Comparison of ENCODE assay signal across 8 mouse cellular contexts in the genomic region with DNA sequence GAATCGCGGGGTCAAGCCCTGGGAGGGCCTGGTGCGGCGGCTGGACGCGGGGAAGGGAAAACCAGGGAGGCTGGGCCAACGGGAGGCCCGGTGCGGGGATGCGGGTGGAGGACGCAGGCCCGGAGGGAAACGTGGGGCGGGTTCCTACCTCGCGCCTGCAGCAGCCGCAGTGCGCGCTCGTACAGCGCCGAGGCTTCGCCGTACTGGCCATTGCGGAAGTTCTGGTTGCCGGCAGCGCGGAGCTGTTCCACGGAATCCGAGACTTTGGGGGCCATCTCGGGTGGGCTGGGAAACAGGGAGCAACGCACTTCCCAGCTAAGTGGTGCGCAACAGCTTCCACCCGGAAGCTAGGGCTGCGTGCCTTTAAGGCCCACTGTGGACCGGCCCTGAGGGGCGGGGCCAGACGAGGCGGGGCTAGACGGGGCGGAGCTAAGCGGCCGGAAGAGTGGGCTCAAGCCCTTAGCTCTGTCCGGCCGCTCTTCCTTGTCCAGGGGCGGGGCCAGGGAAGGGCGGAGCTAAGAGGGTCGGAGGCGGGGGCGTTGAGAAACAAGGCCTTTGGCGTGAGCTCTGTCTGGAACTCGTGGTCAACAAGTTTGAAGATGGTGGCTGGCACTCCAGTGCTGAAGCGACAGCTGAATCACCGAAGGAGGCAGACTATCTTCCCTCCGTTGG. TPM values are rescaled to one million over a fixed set of nuclear protein-coding genes. Genes with fewer than 3 reads are reported as not detected.
A peak's percentile ranks its signal among the peaks of the same experiment; 100 is the strongest.
DNase-seq lines count a peak whose midpoint lies in the region; ATAC-seq and TF ChIP-seq lines count a peak whose summit lies in the region.

A gene (minus strand): TSS at position 405 of the 672 bp plus-strand sequence.

- peak; percentile 97 for ATAC-seq in heart, embryonic 12.5 days (ENCODE audit: insufficient number of reproducible peaks, low FRiP score)
- ATAC-seq in kidney, postnatal 0 days (replicated peaks; ENCODE audit: low FRiP score, low read depth) = peak; percentile 96
- peak; percentile 94 for ATAC-seq in liver, embryonic 11.5 days (replicated peaks; ENCODE audit: low FRiP score)
- ATAC-seq in stomach, embryonic 14.5 days (ENCODE audit: insufficient number of reproducible peaks, insufficient read depth, low FRiP score, low read depth) = peak; percentile 97

- 1% methylated on average over 55 of the region's 55 CpGs for WGBS in heart, embryonic 12.5 days
- WGBS in kidney, postnatal 0 days = under 1% methylated on average over 55 of the region's 55 CpGs
- WGBS in liver, embryonic 11.5 days = 1% methylated on average over 54 of the region's 55 CpGs
- WGBS in stomach, embryonic 14.5 days = 1% methylated on average over 55 of the region's 55 CpGs

- H3ac ChIP-seq in C2C12 (ENCODE audit: control insufficient read depth, insufficient read length, low read depth) = peak within 1 kb of the TSS; percentile 92

- peak; percentile 16; the same call in 1 of the 2 replicates for TF ChIP-seq POLR2A in brain, embryonic 14.5 days (IDR thresholded peaks at IDR 0.05; ENCODE audit: borderline replicate concordance, extremely low read depth, insufficient read depth, insufficient read length, poor library complexity, severe bottlenecking)

- peaks cover 56% of the 10 kb centered on the region for H3K4me1 ChIP-seq in erythroblast, embryonic 14.5 days (ENCODE audit: control insufficient read depth)
- peaks cover 30% of the 10 kb centered on the region for H3K4me1 ChIP-seq in heart, embryonic 12.5 days (replicated peaks)
- peaks cover 13% of the 10 kb centered on the region for H3K4me1 ChIP-seq in kidney, postnatal 0 days (replicated peaks; ENCODE audit: insufficient read depth, low read length)
- H3K4me1 ChIP-seq in liver, embryonic 11.5 days (replicated peaks; ENCODE audit: control insufficient read depth, insufficient read depth, low read length) = peaks cover 13% of the 10 kb centered on the region
- H3K4me1 ChIP-seq in stomach, embryonic 14.5 days (ENCODE audit: control insufficient read depth, insufficient read depth, low read length) = peaks cover 15% of the 10 kb centered on the region

- peak within 1 kb of the TSS; percentile 91 for H3K9ac ChIP-seq in heart, embryonic 12.5 days
- H3K9ac ChIP-seq in kidney, postnatal 0 days (ENCODE audit: low read depth, low read length) = peak within 1 kb of the TSS; percentile 95
- H3K9ac ChIP-seq in liver, embryonic 11.5 days (ENCODE audit: low read depth, low read length) = peak within 1 kb of the TSS; percentile 87
- peak within 1 kb of the TSS; percentile 62 for H3K9ac ChIP-seq in stomach, embryonic 14.5 days (replicated peaks; ENCODE audit: low read depth, low read length)

- H3K4me3 ChIP-seq in C2C12 (ENCODE audit: insufficient read depth, poor library complexity, severe bottlenecking) = peak within 1 kb of the TSS; percentile 79
- H3K4me3 ChIP-seq in erythroblast, embryonic 14.5 days (replicated peaks) = peak within 1 kb of the TSS; percentile 95
- peak within 1 kb of the TSS; percentile 93 for H3K4me3 ChIP-seq in heart, embryonic 12.5 days
- peak within 1 kb of the TSS; percentile 93 for H3K4me3 ChIP-seq in kidney, postnatal 0 days (replicated peaks; ENCODE audit: low read depth, low read length)
- H3K4me3 ChIP-seq in liver, embryonic 11.5 days (ENCODE audit: low read depth, low read length) = peak within 1 kb of the TSS; percentile 98
- H3K4me3 ChIP-seq in stomach, embryonic 14.5 days (ENCODE audit: low read depth, low read length) = peak within 1 kb of the TSS; percentile 98

- H3K4me2 ChIP-seq in heart, embryonic 12.5 days = peak within 1 kb of the TSS; percentile 78
- peak within 1 kb of the TSS; percentile 94 for H3K4me2 ChIP-seq in kidney, postnatal 0 days (ENCODE audit: low read length)
- H3K4me2 ChIP-seq in liver, embryonic 11.5 days = peak within 1 kb of the TSS; percentile 93
- H3K4me2 ChIP-seq in stomach, embryonic 14.5 days (replicated peaks; ENCODE audit: low read depth, low read length) = peak within 1 kb of the TSS; percentile 86

- H3K36me3 ChIP-seq in C2C12 (ENCODE audit: control insufficient read depth, insufficient read depth) = peaks cover 19% of the 10 kb centered on the region
- peaks cover 11% of the 10 kb centered on the region for H3K36me3 ChIP-seq in erythroblast, embryonic 14.5 days (ENCODE audit: control insufficient read depth)
- H3K36me3 ChIP-seq in heart, embryonic 12.5 days = peaks cover 11% of the 10 kb centered on the region
- H3K36me3 ChIP-seq in kidney, postnatal 0 days (ENCODE audit: insufficient read depth, low read length) = peaks cover 6% of the 10 kb centered on the region; the same call in 1 of the 2 replicates
- H3K36me3 ChIP-seq in liver, embryonic 11.5 days (ENCODE audit: control insufficient read depth, insufficient read depth, low read length) = no peaks in the 10 kb centered on the region
- H3K36me3 ChIP-seq in stomach, embryonic 14.5 days (ENCODE audit: control insufficient read depth, insufficient read depth, low read length) = peaks cover 10% of the 10 kb centered on the region

- no peaks in the 10 kb centered on the region for H3K27me3 ChIP-seq in C2C12 (ENCODE audit: control insufficient read depth, insufficient read depth, insufficient read length)
- no peaks in the 10 kb centered on the region for H3K27me3 ChIP-seq in erythroblast, embryonic 14.5 days (ENCODE audit: control insufficient read depth)
- no peaks in the 10 kb centered on the region for H3K27me3 ChIP-seq in heart, embryonic 12.5 days (replicated peaks)
- H3K27me3 ChIP-seq in kidney, postnatal 0 days (ENCODE audit: insufficient read depth, low read length) = no peaks in the 10 kb centered on the region
- H3K27me3 ChIP-seq in liver, embryonic 11.5 days (replicated peaks; ENCODE audit: control insufficient read depth, insufficient read depth, low read length) = no peaks in the 10 kb centered on the region
- no peaks in the 10 kb centered on the region for H3K27me3 ChIP-seq in stomach, embryonic 14.5 days (ENCODE audit: control insufficient read depth, insufficient read depth, low read length)

- H3K79me3 ChIP-seq in C2C12 (ENCODE audit: low read depth) = peaks cover 44% of the 10 kb centered on the region

- H3K79me2 ChIP-seq in C2C12 (ENCODE audit: control insufficient read depth, insufficient read depth) = peaks cover 70% of the 10 kb centered on the region

- DNase-seq in brain, embryonic 14.5 days (ENCODE audit: low read depth) = peak; percentile 97
- DNase-seq in kidney, postnatal 0 days (ENCODE audit: low spot score) = peak; percentile 98
- peak; percentile 99 for DNase-seq in liver, embryonic 11.5 days (ENCODE audit: low spot score)
- peak; percentile 89 for DNase-seq in naive thymus-derived CD4-positive, alpha-beta T cell, adult 2 months (ENCODE audit: low read depth)

- H3K27ac ChIP-seq in heart, embryonic 12.5 days (ENCODE audit: poor library complexity, severe bottlenecking) = peak within 1 kb of the TSS; percentile 75
- H3K27ac ChIP-seq in kidney, postnatal 0 days = peak within 1 kb of the TSS; percentile 92
- peak within 1 kb of the TSS; percentile 73 for H3K27ac ChIP-seq in liver, embryonic 11.5 days (ENCODE audit: low read depth, low read length)
- H3K27ac ChIP-seq in stomach, embryonic 14.5 days (ENCODE audit: low read length) = peak within 1 kb of the TSS; percentile 79

- no peak for TF ChIP-seq CTCF in C2C12 (IDR thresholded peaks at IDR 0.05; ENCODE audit: control insufficient read depth, insufficient read depth, insufficient read length)
- no peak for TF ChIP-seq CTCF in brain, embryonic 14.5 days (IDR thresholded peaks at IDR 0.05; ENCODE audit: borderline replicate concordance, extremely low read depth, insufficient read depth, insufficient read length)
- no peak for TF ChIP-seq CTCF in kidney, postnatal 0 days (IDR thresholded peaks at IDR 0.05; ENCODE audit: low read depth)

- H3K9me3 ChIP-seq in erythroblast, embryonic 14.5 days (ENCODE audit: control insufficient read depth, low read length) = no peaks in the 10 kb centered on the region
- no peaks in the 10 kb centered on the region for H3K9me3 ChIP-seq in heart, embryonic 12.5 days (replicated peaks)
- H3K9me3 ChIP-seq in kidney, postnatal 0 days (replicated peaks; ENCODE audit: low read length) = no peaks in the 10 kb centered on the region
- no peaks in the 10 kb centered on the region for H3K9me3 ChIP-seq in liver, embryonic 11.5 days (ENCODE audit: control insufficient read depth, low read length)
- no peaks in the 10 kb centered on the region for H3K9me3 ChIP-seq in stomach, embryonic 14.5 days (ENCODE audit: control insufficient read depth, low read depth, low read length)

TF ChIP-seq in C2C12, 6 proteins besides CTCF, POLR2A, EP300 and RAD21:
- TF ChIP-seq MAX (IDR thresholded peaks at IDR 0.05) (peak; percentile 85), MYOD1 (IDR thresholded peaks at IDR 0.05; ENCODE audit: control insufficient read depth, insufficient read length, low read depth) (no peak), CEBPB (IDR thresholded peaks at IDR 0.05; ENCODE audit: low read depth) (no peak), USF1 (IDR thresholded peaks at IDR 0.05; ENCODE audit: low read depth) (no peak), MYOG (IDR thresholded peaks at IDR 0.05; ENCODE audit: control insufficient read depth, extremely low read depth, insufficient read length) (no peak)

RNA-seq across cellular contexts. Expression of the gene that starts here (rescaled TPM):
- 19.3 TPM for polyA plus RNA-seq in C2C12 (2012; fragmentation: generic; extraction: Trizol)
- polyA plus RNA-seq in brain, embryonic 14.5 days (2012; rRNA removed) = 30.8 and 36.0 TPM in 2 replicates
- 0.39 and 0.73 TPM in 2 replicates for polyA plus RNA-seq in erythroblast, embryonic 14.5 days (2012)
- 55.7 and 56.6 TPM in 2 replicates for polyA plus RNA-seq in heart, embryonic 12.5 days (2016; fragmentation: Nextera tagmentation; extraction: Ambion mirVana)
- polyA plus RNA-seq in kidney, postnatal 0 days (2015; fragmentation: Nextera tagmentation; extraction: Ambion mirVana) = 42.3 and 49.8 TPM in 2 replicates
- polyA plus RNA-seq in liver, embryonic 11.5 days (2014; fragmentation: Nextera tagmentation; extraction: Ambion mirVana) = 57.1 and 58.0 TPM in 2 replicates
- polyA plus RNA-seq in stomach, embryonic 14.5 days (2014; fragmentation: Nextera tagmentation; extraction: Ambion mirVana) = 61.5 and 67.7 TPM in 2 replicates

Comparison
In these comparisons a context has a peak if more than half of its experiments do, and no peak if none do; other contexts are left out.
1. Peak in every context shown above with its lines: DNase-seq, ATAC-seq, H3K4me3 ChIP-seq and H3K27ac ChIP-seq.
2. RNA of the gene that starts here (polyA plus RNA-seq): 61.5 to 67.7 TPM in stomach, embryonic 14.5 days, 57.1 to 58.0 TPM in liver, embryonic 11.5 days, 55.7 to 56.6 TPM in heart, embryonic 12.5 days, 42.3 to 49.8 TPM in kidney, postnatal 0 days, 30.8 to 36.0 TPM in brain, embryonic 14.5 days and 19.3 TPM in C2C12 (single experiment); 0.39 to 0.73 TPM in erythroblast, embryonic 14.5 days; every median in the first group is over 10 times any median in the second.